Mouse (Mus musculus) adrenal gland, postnatal 25 days (tissue): Measurements from ENCODE around the gene Lpin3. TPM values are rescaled to one million over a fixed set of nuclear protein-coding genes. Genes with fewer than 3 reads are reported as not detected.

Experiments used
- DNase-seq: peaks from one replicate; pipeline ENCODE4 v3.0.0; 2021; ENCODE audit warnings: mixed read lengths
- total RNA-seq: library from RNA; stranded (reverse); gene quantifications from 2 replicates; pipeline ENCODE4 v1.2.3, GENCODE M21; 2021

The Lpin3 gene
- total RNA-seq, 1 experiment from 2014 or later = 91.2 TPM

- no peak for DNase-seq
Observed at GRCm38 (mm10) chr2:160933890-160934289, 53.4 kb downstream of the Lpin3 start.

- no peak for DNase-seq
Observed at GRCm38 (mm10) chr2:160934451-160934850, 54.0 kb downstream of the Lpin3 start.

- DNase-seq = no peak
Observed at GRCm38 (mm10) chr2:160940930-160941709, 60.6 kb downstream of the Lpin3 start.

GRCm38 (mm10) chr2:160942443-160942842, 62.0 kb downstream of the Lpin3 start:
- DNase-seq = no peak

GRCm38 (mm10) chr2:160951595-160951994, 71.1 kb downstream of the Lpin3 start:
- DNase-seq = no peak

GRCm38 (mm10) chr2:160953131-160953873, 72.8 kb downstream of the Lpin3 start:
- no peak for DNase-seq

GRCm38 (mm10) chr2:160954541-160954940, 74.1 kb downstream of the Lpin3 start:
- DNase-seq = no peak

- DNase-seq = no peak
Observed at GRCm38 (mm10) chr2:160955331-160955730, 74.9 kb downstream of the Lpin3 start.

Other genes with a start within 250 kb of the Lpin3 start
- gene Top1, start 234.8 kb upstream of the Lpin3 start, total RNA-seq = 89.8 and 97.7 TPM in 2 replicates
- gene Plcg1, start 149.4 kb upstream of the Lpin3 start, total RNA-seq = 63.3 and 90.9 TPM in 2 replicates
- 85.1 and 147 TPM in 2 replicates for gene Zhx3, start 7.7 kb upstream of the Lpin3 start, total RNA-seq
- not detected in 2 replicates for gene Emilin3, start 31.7 kb downstream of the Lpin3 start, total RNA-seq
- 51.7 and 52.7 TPM in 2 replicates for gene Chd6, start 228.4 kb downstream of the Lpin3 start, total RNA-seq